Mouse (Mus musculus): ENCODE data around the gene Fam234b. TPM values are rescaled to one million over a fixed set of nuclear protein-coding genes. Genes with fewer than 3 reads are reported as not detected.

Fam234b gene
- total and polyA plus RNA-seq, 2 experiments from 2014 or later: 90.5 to 114 TPM

DNA sequence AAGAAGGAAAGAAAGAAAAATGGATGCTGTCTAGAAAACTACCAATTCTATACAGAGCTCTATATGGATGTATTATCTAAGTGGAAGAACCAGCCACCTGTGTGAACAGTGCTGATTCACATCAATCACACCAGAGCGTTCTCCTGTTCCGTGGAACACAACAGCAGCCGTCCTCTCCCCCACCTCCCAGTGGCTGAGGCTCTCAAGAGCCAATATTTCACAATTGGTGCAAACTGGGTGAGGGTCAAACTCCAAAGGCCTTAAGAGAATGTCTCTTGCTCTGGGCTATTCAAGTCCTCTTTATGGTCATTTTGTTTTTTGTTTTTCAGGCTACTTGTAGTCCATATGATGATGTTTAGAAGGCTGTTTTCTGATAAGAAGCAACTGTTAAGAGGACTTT lies 32.6 kb upstream of the Fam234b start:
- Histone ChIP-seq H3K36me3 (ENCODE audit: insufficient read depth, low read length) (no peaks in the 10 kb centered on the region), H3K9me3 (ENCODE audit: low read length) (no peaks in the 10 kb centered on the region), H3K4me2 (ENCODE audit: low read depth, low read length, poor library complexity, severe bottlenecking) (no peak overlapping the region), H3K9ac (replicated peaks; ENCODE audit: low read length, poor library complexity, severe bottlenecking) (no peak overlapping the region), H3K4me1 (ENCODE audit: insufficient read depth, low read length) (0 out of 2 replicates have a peak, but pooled peaks cover 3% of the 10 kb centered on the region), H3K27ac (ENCODE audit: low read depth, low read length) (no peak overlapping the region), H3K27me3 (ENCODE audit: insufficient read depth, low read length) (no peaks in the 10 kb centered on the region), H3K4me3 (ENCODE audit: low read depth, low read length) (no peak overlapping the region)
- 90% methylated on average over 3 of the region's 3 CpGs for WGBS
- no peak for ATAC-seq (ENCODE audit: low FRiP score)
- no peak for TF ChIP-seq CTCF (IDR thresholded peaks at IDR 0.05)
- no peak for DNase-seq (ENCODE audit: low spot score)

DNA sequence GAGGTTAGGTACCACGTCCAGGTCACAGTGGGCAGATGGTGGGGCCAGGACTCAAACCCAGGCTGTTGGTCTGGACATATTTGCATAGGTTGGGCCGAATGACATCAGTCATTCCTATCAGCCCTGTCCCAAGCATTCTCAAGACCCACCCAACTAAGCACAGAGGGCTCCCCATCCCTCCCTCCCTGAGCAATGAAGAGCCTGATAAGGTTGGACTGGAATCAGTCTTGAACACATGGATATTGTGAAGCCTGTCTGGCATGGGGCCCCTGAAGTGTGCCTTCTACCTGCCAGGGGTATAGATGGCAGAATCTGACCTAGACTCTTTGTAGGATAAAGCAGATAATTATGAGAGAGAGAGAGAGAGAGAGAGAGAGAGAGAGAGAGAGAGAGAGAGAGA lies 32.1 kb upstream of the Fam234b start:
- WGBS: 77% methylated on average over 2 of the region's 2 CpGs
- Histone ChIP-seq H3K9ac (replicated peaks; ENCODE audit: low read length, poor library complexity, severe bottlenecking) (no peak overlapping the region), H3K36me3 (ENCODE audit: insufficient read depth, low read length) (no peaks in the 10 kb centered on the region), H3K4me1 (ENCODE audit: insufficient read depth, low read length) (0 out of 2 replicates have a peak, but pooled peaks cover 3% of the 10 kb centered on the region), H3K9me3 (ENCODE audit: low read length) (no peaks in the 10 kb centered on the region), H3K4me3 (ENCODE audit: low read depth, low read length) (no peak overlapping the region), H3K27ac (ENCODE audit: low read depth, low read length) (no peak overlapping the region), H3K27me3 (ENCODE audit: insufficient read depth, low read length) (no peaks in the 10 kb centered on the region), H3K4me2 (ENCODE audit: low read depth, low read length, poor library complexity, severe bottlenecking) (no peak overlapping the region)
- TF ChIP-seq CTCF (IDR thresholded peaks at IDR 0.05): no peak
- no peak for DNase-seq (ENCODE audit: low spot score)
- no peak for ATAC-seq (ENCODE audit: low FRiP score)

DNA sequence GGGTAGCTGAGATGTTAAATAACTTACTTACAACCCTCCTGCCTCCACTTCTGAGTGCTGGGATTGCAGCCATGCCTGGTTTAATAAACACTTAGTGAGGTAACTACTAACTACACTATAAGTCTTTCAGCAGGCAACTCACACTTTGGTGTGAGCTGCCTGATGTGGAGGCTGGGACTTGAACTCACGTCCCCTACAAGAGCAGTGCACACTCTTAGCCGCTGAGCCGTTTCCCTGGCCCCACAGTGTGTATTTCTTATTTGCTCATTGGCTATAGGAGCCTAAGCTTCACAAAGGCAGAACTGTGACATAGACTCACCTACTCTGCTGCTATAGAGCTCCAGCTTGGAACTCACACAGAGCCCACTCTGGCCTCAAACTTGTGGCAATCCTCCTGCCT lies 31.5 kb upstream of the Fam234b start:
- 93% methylated on average over 3 of the region's 3 CpGs for WGBS
- Histone ChIP-seq H3K4me1 (ENCODE audit: insufficient read depth, low read length) (0 out of 2 replicates have a peak, but pooled peaks cover 3% of the 10 kb centered on the region), H3K27ac (ENCODE audit: low read depth, low read length) (no peak overlapping the region), H3K36me3 (ENCODE audit: insufficient read depth, low read length) (no peaks in the 10 kb centered on the region), H3K4me2 (ENCODE audit: low read depth, low read length, poor library complexity, severe bottlenecking) (no peak overlapping the region), H3K4me3 (ENCODE audit: low read depth, low read length) (no peak overlapping the region), H3K27me3 (ENCODE audit: insufficient read depth, low read length) (no peaks in the 10 kb centered on the region), H3K9ac (replicated peaks; ENCODE audit: low read length, poor library complexity, severe bottlenecking) (no peak overlapping the region), H3K9me3 (ENCODE audit: low read length) (no peaks in the 10 kb centered on the region)
- TF ChIP-seq CTCF (IDR thresholded peaks at IDR 0.05): no peak
- no peak for ATAC-seq (ENCODE audit: low FRiP score)
- no peak for DNase-seq (ENCODE audit: low spot score)

DNA sequence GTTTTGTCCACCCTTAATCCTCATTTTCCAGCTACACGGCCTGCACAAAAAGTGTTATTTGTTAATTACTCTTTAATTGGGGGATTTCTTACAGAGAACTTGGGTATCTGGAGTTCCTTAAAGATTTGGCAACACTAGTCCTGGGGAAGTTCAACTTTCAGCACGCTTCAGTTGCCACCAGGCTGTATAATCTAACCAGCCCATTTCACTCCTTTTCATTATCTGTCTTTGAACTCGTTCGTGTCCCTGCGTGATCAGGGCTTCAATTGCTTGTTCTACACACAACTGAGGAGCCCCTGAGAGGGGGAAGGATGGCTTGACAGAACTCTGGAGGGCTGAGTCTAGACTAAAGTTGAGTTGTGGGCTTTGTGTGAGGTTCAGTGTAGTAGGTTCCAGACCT lies 31.1 kb upstream of the Fam234b start:
- Histone ChIP-seq H3K9ac (replicated peaks; ENCODE audit: low read length, poor library complexity, severe bottlenecking) (no peak overlapping the region), H3K9me3 (ENCODE audit: low read length) (no peaks in the 10 kb centered on the region), H3K4me3 (ENCODE audit: low read depth, low read length) (no peak overlapping the region), H3K4me2 (ENCODE audit: low read depth, low read length, poor library complexity, severe bottlenecking) (no peak overlapping the region), H3K27ac (ENCODE audit: low read depth, low read length) (no peak overlapping the region), H3K36me3 (ENCODE audit: insufficient read depth, low read length) (no peaks in the 10 kb centered on the region), H3K27me3 (ENCODE audit: insufficient read depth, low read length) (no peaks in the 10 kb centered on the region), H3K4me1 (ENCODE audit: insufficient read depth, low read length) (0 out of 2 replicates have a peak, but pooled peaks cover 3% of the 10 kb centered on the region)
- DNase-seq (ENCODE audit: low spot score) (no peak), ATAC-seq (ENCODE audit: low FRiP score) (no peak)
- 52% methylated on average over 5 of the region's 5 CpGs for WGBS
- no peak for TF ChIP-seq CTCF (IDR thresholded peaks at IDR 0.05)

DNA sequence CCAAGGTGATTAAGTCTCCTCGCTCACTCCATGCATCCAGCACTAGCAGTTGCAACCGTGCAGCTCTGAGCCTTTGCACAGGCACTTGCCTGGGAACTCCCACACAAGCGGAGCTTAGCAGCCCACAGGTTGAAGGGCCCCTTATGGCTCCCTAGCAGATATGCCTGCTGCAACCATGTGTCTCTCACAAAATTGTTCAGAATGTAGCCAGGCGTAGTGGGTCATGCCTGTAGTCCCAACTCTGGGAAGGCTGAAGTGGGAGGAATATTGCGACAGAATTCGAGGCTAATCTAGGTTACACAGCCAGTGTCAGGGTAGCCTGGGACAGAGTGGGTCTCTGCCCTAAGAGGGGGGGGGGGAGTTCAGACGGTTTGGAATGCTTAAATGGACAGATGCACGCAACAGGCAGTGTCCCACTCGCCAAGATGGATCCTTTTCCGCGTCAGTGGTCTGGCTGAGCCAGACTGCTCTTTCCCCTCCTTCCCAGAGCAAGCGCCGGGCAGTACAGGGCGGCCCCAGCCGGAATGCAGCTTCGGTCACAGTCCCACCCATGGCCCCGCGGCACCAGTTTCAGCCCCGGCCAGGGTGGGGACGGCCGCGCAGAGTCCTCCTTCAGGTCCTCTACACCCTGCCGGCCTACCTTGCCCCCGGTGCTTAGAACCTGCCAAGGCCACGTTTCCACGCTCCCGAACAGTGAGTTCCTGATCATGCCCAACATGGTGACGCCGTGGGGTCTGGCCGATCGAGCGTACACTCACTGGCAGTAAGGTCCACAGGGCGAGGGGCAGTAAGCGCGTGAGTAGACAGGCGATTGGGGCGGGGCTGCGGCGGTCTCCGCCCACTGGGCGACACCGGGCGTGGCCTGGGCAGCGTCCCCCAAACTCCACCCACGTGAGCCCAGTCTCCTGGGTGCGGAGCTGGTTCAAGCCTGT lies 30.1 kb upstream of the Fam234b start:
- 6% methylated on average over 43 of the region's 46 CpGs for WGBS
- 0 out of 2 replicates have a peak, but pooled peaks cover 3% of the 10 kb centered on the region for H3K4me1 ChIP-seq (ENCODE audit: insufficient read depth, low read length)
- no peak for TF ChIP-seq CTCF (IDR thresholded peaks at IDR 0.05)
- peak overlapping the region; percentile 86 for H3K9ac ChIP-seq (replicated peaks; ENCODE audit: low read length, poor library complexity, severe bottlenecking)
- peak; percentile 93 for ATAC-seq (ENCODE audit: low FRiP score)
- H3K9me3 ChIP-seq (ENCODE audit: low read length): no peaks in the 10 kb centered on the region
- no peaks in the 10 kb centered on the region for H3K36me3 ChIP-seq (ENCODE audit: insufficient read depth, low read length)
- H3K27me3 ChIP-seq (ENCODE audit: insufficient read depth, low read length): no peaks in the 10 kb centered on the region
- peak overlapping the region; percentile 45 for H3K4me3 ChIP-seq (ENCODE audit: low read depth, low read length)
- peak overlapping the region; percentile 68 for H3K4me2 ChIP-seq (ENCODE audit: low read depth, low read length, poor library complexity, severe bottlenecking)
- H3K27ac ChIP-seq (ENCODE audit: low read depth, low read length): peak overlapping the region; percentile 67
- peak; percentile 78 for DNase-seq (ENCODE audit: low spot score)

DNA sequence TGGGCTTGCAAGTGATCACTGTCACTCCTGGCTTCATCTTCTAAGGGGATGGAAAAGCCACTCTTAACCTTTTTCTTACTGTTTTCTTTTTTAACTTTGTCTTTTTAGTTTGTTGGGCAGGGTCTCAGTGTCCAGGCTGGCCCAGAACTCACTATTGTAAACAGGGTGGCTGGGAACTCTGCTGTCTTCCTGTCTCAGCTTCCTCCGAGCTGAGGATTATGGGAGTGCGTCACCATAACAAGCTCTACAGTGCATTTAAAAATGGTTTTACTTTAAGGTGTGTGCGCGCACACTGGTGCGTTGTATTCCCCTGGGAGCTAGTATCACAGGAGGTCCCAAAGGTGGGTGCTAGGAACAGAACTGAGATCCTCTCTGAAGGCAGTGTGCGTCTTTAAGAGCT lies 29.3 kb upstream of the Fam234b start:
- WGBS: 82% methylated on average over 6 of the region's 6 CpGs
- ATAC-seq (ENCODE audit: low FRiP score): no peak
- TF ChIP-seq CTCF (IDR thresholded peaks at IDR 0.05): no peak
- Histone ChIP-seq H3K4me1 (ENCODE audit: insufficient read depth, low read length) (0 out of 2 replicates have a peak, but pooled peaks cover 3% of the 10 kb centered on the region), H3K9me3 (ENCODE audit: low read length) (no peaks in the 10 kb centered on the region), H3K27ac (ENCODE audit: low read depth, low read length) (0 out of 2 replicates have a peak overlapping the region, but pooled peaks have one; percentile 67), H3K4me2 (ENCODE audit: low read depth, low read length, poor library complexity, severe bottlenecking) (peak overlapping the region; percentile 68), H3K27me3 (ENCODE audit: insufficient read depth, low read length) (no peaks in the 10 kb centered on the region), H3K4me3 (ENCODE audit: low read depth, low read length) (peak overlapping the region; percentile 45), H3K36me3 (ENCODE audit: insufficient read depth, low read length) (no peaks in the 10 kb centered on the region), H3K9ac (replicated peaks; ENCODE audit: low read length, poor library complexity, severe bottlenecking) (peak overlapping the region; percentile 86)
- no peak for DNase-seq (ENCODE audit: low spot score)
